ENCODE assay signal across 8 mouse cellular contexts in the genomic region with DNA sequence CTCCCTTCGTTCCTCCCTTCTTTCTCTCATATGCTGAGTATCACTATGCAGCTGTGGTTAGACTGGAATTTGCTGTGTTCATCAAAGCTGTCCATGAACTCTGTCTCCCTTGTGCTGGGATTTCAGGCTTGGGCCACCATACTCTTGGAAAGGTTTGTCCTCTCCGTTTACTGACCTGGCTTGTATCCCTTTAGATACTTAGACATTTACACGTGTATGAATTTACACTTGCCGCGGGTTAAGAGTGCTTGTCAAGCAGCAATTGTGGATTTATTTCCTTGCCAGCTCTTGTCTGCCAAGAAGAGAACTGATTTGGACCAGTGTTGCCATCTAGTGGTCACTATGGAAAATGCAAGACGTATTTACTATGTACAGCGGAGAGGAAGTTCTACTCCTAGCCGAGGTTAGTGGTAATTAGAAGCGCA.
DNase-seq lines count a peak whose midpoint lies in the region; ATAC-seq lines count a peak whose summit lies in the region.

No protein-coding gene starts in this region.

- no peaks in the 10 kb centered on the region for H3K27me3 ChIP-seq in heart, embryonic 10.5 days (ENCODE audit: insufficient read depth, poor library complexity, severe bottlenecking)
- H3K27me3 ChIP-seq in midbrain, embryonic 10.5 days (ENCODE audit: low read depth, poor library complexity, severe bottlenecking): no peaks in the 10 kb centered on the region

- no peaks in the 10 kb centered on the region for H3K9me3 ChIP-seq in heart, embryonic 10.5 days
- H3K9me3 ChIP-seq in midbrain, embryonic 10.5 days (replicated peaks): no peaks in the 10 kb centered on the region

- H3K36me3 ChIP-seq in heart, embryonic 10.5 days: no peaks in the 10 kb centered on the region
- H3K36me3 ChIP-seq in midbrain, embryonic 10.5 days: no peaks in the 10 kb centered on the region

- peak; percentile 94 for DNase-seq in heart, adult 11 months
- DNase-seq in heart, embryonic 10.5 days (ENCODE audit: low spot score): no peak
- DNase-seq in embryo, embryonic 11.5 days (ENCODE audit: low read depth, low spot score): peak; percentile 66
- DNase-seq in kidney, adult 11 months: peak; percentile 69
- peak; percentile 21 to 55 for DNase-seq in left cerebral cortex, postnatal 36 days (ENCODE audit: low spot score in 2 of 2)
- peak; percentile 33 for DNase-seq in midbrain, embryonic 10.5 days (ENCODE audit: low spot score)
- DNase-seq in right cerebral cortex, postnatal 25 days: peak; percentile 40

- no peak overlapping the region for H3K27ac ChIP-seq in heart, embryonic 10.5 days
- H3K27ac ChIP-seq in midbrain, embryonic 10.5 days (replicated peaks): no peak overlapping the region

- no peaks in the 10 kb centered on the region for H3K4me1 ChIP-seq in heart, embryonic 10.5 days
- H3K4me1 ChIP-seq in midbrain, embryonic 10.5 days: no peaks in the 10 kb centered on the region

- intact Hi-C loops in left cerebral cortex, postnatal 36 days (cut with DNase I): loop anchor here (5.0 kb wide), 2 partner anchors 66 to 126 kb away; a partner anchor contains a TSS

- ATAC-seq in granulocyte monocyte progenitor cell, adult 5-6 weeks (replicated peaks; ENCODE audit: poor library complexity, severe bottlenecking): peak; percentile 80

- WGBS in heart, embryonic 10.5 days: 13% methylated on average over 9 of the region's 9 CpGs
- WGBS in midbrain, embryonic 10.5 days: 17% methylated on average over 9 of the region's 9 CpGs

- no peak overlapping the region for H3K4me3 ChIP-seq in heart, embryonic 10.5 days
- no peak overlapping the region for H3K4me3 ChIP-seq in midbrain, embryonic 10.5 days
